Mouse (Mus musculus) megakaryocyte, embryonic 14.5 days (primary cell): Measurements from ENCODE around the gene Col12a1.

Source experiments
- FLI1 ChIP-seq: IDR thresholded peaks from 2 replicates; pipeline ENCODE4 v1.6.1; 2012; ENCODE audit warnings: low read length, inconsistent platforms, mixed read lengths
- GATA1 ChIP-seq: IDR thresholded peaks from 3 replicates; pipeline ENCODE4 v1.6.1; 2012; ENCODE audit warnings: mixed read lengths, low read length, inconsistent platforms, borderline replicate concordance

GRCm38 (mm10) chr9:79716496-79716895, 2.1 kb downstream of the Col12a1 start:
- no peak for TF ChIP-seq FLI1
- no peak for TF ChIP-seq GATA1
